Mouse (Mus musculus): ENCODE measurements around the gene Egflam. TPM values are rescaled to one million over a fixed set of nuclear protein-coding genes. Genes with fewer than 3 reads are reported as not detected.
A peak's percentile ranks its signal among the peaks of the same experiment; 100 is the strongest.

Egflam gene
- polyA plus RNA-seq, 1 experiment from 2014 or later = 0.66 TPM

DNA sequence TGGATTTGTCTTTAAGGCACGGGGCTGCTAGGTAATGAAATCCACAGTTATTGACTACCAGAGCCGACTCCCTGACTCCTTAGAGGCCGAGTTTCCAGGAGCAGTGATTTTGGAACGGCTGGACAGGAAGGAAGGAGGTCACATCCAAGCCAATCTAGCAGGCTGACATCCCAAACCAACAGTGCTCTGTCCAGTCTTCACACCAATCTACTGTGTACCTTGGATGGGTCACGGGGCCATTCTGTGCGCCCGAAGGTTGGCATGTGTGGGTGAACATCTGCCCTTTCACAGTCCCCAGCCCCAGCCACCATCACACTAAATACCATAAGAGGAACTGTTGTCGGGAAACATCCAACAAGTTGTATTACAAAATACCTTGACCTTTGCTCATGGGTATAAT is 150.9 kb downstream of the Egflam start:
- Histone ChIP-seq H3K27ac (no peak overlapping the region), H3K27me3 (no peaks in the 10 kb centered on the region), H3K4me1 (replicated peaks) (no peaks in the 10 kb centered on the region), H3K36me3 (no peaks in the 10 kb centered on the region), H3K4me2 (no peak overlapping the region), H3K4me3 (replicated peaks) (no peak overlapping the region), H3K9me3 (replicated peaks) (peaks cover 3% of the 10 kb centered on the region; the same call in 1 of the 2 replicates), H3K9ac (no peak overlapping the region)
- no peak for DNase-seq
- no peak for ATAC-seq (ENCODE audit: low read depth)
- WGBS (ENCODE audit: insufficient replicate concordance) = 65% methylated on average over 8 of the region's 8 CpGs

DNA sequence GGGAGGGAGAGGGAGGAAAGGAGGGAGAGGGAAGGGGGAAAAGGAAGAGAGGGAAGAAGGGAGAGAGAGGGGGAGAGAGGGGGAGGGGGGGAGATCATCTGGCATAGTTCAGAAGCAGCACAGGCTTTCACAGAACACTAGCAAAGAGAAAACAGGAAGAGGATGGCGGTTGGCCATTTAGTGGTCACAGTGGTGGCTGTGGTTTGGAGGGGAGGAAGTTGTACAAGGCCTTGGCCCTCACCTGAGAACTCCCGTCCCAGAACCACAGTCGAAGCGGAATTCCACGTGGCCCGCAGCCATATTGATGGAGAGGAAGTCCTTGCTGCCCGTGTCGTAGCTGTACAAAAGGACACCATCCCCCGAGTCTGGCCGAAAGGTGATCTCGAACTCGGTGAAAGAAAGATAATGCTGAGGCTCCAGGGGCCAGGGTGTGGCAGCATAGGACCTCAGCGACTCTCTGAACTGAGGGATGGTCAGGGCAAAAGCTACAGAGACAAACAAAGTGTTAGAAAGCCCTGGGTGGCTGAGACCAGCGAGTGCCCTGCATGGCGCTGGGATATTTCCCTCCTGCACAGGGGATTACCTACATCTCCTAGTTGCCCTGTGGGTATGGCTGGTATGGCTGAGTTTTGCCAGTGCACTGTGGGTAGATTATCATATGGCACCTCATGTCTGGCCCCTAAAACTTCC is 155.9 kb downstream of the Egflam start:
- Histone ChIP-seq H3K36me3 (no peaks in the 10 kb centered on the region), H3K27ac (no peak overlapping the region), H3K4me1 (replicated peaks) (no peaks in the 10 kb centered on the region), H3K4me2 (no peak overlapping the region), H3K9me3 (replicated peaks) (no peaks in the 10 kb centered on the region), H3K27me3 (peaks cover 6% of the 10 kb centered on the region; the same call in 1 of the 2 replicates), H3K9ac (no peak overlapping the region), H3K4me3 (replicated peaks) (no peak overlapping the region)
- ATAC-seq (ENCODE audit: low read depth) = no peak
- no peak for DNase-seq
- WGBS (ENCODE audit: insufficient replicate concordance) = 28% methylated on average over 15 of the region's 15 CpGs

DNA sequence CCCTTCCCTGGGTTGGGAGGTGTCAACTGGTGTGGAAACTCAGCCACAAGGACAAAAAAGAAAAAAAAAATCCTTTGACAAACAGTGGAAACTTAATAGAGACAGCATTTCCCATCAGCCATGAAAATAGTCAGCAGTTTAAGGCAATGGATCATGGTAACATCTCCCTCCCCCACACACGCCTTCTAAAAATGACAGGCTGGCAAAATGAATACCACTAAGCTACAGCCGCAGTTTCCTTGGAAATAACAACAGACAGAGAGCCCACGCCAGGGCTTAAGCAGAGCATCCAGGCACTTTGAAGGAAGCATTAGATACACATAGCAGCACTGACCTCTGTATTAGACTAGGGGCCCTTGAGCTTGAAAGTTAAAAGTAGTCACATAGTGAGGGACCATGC is 157.2 kb downstream of the Egflam start:
- 60% methylated on average over 3 of the region's 3 CpGs for WGBS (ENCODE audit: insufficient replicate concordance)
- no peak overlapping the region for H3K9ac ChIP-seq
- no peaks in the 10 kb centered on the region for H3K4me1 ChIP-seq (replicated peaks)
- peaks cover 6% of the 10 kb centered on the region; the same call in 1 of the 2 replicates for H3K27me3 ChIP-seq
- H3K4me2 ChIP-seq = no peak overlapping the region
- no peaks in the 10 kb centered on the region for H3K36me3 ChIP-seq
- H3K9me3 ChIP-seq (replicated peaks) = no peaks in the 10 kb centered on the region
- ATAC-seq (ENCODE audit: low read depth) (no peak), DNase-seq (no peak)
- H3K27ac ChIP-seq = no peak overlapping the region
- H3K4me3 ChIP-seq (replicated peaks) = no peak overlapping the region

DNA sequence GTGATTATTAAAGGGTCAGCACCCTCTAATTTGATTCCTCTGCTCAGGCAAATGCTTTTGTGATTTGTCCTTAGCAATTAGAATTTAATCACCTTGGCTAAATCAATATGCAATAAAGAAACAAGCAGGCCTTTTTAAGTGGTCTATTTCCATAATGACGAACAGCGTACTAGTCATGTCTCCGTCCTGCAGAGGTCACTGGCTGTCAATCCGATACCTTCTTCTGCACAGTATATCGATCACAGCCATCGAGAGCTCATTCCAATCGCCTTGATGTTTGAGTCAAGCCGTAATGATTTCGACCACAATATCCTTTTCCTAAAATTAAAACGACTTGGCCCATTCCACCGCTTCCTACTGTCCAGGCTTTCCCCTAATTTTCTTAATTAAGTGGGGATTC is 158.3 kb downstream of the Egflam start:
- H3K9me3 ChIP-seq (replicated peaks) = no peaks in the 10 kb centered on the region
- no peak overlapping the region for H3K4me2 ChIP-seq
- no peak overlapping the region for H3K27ac ChIP-seq
- H3K9ac ChIP-seq = no peak overlapping the region
- no peaks in the 10 kb centered on the region for H3K36me3 ChIP-seq
- no peak overlapping the region for H3K4me3 ChIP-seq (replicated peaks)
- DNase-seq (no peak), ATAC-seq (ENCODE audit: low read depth) (no peak)
- 78% methylated on average over 11 of the region's 11 CpGs for WGBS (ENCODE audit: insufficient replicate concordance)
- H3K4me1 ChIP-seq (replicated peaks) = no peaks in the 10 kb centered on the region
- H3K27me3 ChIP-seq = peaks cover 6% of the 10 kb centered on the region; the same call in 1 of the 2 replicates

DNA sequence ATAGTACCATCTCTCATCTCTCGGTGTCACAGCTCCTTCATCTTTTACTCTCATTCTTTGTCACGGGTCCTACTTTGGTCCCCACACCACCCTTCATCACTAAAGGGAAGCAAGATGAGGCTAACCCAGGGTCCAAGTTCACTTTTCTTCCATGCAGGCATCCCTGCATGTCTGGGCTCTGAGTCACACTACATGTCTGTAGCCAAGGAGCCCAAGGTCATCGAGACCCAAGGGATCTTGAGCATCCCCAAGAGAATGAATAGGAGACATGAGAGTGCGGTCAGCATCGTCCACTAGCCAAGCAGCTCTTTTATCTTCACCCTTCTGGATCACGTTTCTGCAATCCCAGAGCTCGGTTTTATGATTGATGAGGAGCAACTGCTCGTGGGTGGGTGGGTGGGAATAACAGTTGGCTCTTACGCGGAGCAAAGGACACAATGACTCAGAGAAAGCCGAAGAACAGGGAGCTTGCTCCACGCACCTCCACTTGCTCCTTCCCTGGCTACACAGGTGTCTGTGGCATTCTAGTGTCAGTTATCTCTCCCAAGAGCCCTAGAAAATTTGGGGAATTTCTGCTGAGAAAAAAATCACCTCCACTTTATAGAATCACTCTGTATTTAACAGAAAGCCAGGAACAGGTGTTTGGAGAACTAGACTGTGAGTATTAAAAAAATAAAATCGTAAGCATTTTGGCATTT is 164.7 kb downstream of the Egflam start:
- ATAC-seq (ENCODE audit: low read depth) = no peak
- peaks cover 16% of the 10 kb centered on the region for H3K27me3 ChIP-seq
- no peaks in the 10 kb centered on the region for H3K4me1 ChIP-seq (replicated peaks)
- WGBS (ENCODE audit: insufficient replicate concordance) = 72% methylated on average over 13 of the region's 13 CpGs
- H3K4me2 ChIP-seq = no peak overlapping the region
- no peaks in the 10 kb centered on the region for H3K36me3 ChIP-seq
- H3K9me3 ChIP-seq (replicated peaks) = no peaks in the 10 kb centered on the region
- no peak overlapping the region for H3K9ac ChIP-seq
- DNase-seq = no peak
- no peak overlapping the region for H3K27ac ChIP-seq
- H3K4me3 ChIP-seq (replicated peaks) = no peak overlapping the region

DNA sequence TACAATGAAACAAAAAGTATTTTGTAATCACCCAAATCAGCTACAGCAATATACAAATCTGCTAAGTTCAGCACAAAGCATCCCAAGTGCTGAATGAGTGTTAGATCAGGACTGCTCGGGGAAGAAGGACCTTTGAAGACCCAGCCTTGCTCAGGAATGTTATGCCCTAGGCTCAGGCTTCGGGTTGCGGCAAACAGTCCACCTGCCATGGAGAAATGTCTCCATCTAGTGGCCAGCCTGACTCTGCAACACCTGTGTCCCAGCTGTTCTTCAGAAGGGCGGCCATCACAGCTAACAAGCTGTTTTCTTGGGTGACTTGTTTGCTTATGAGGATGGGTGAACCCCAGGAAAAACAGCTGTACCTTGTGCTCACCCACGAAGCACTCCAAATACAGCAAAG is 172.0 kb downstream of the Egflam start:
- Histone ChIP-seq H3K36me3 (no peaks in the 10 kb centered on the region), H3K4me2 (no peak overlapping the region), H3K4me1 (replicated peaks) (no peaks in the 10 kb centered on the region), H3K27me3 (peaks cover 35% of the 10 kb centered on the region), H3K9me3 (replicated peaks) (no peaks in the 10 kb centered on the region), H3K4me3 (replicated peaks) (no peak overlapping the region), H3K27ac (no peak overlapping the region), H3K9ac (no peak overlapping the region)
- no peak for ATAC-seq (ENCODE audit: low read depth)
- 3% methylated on average over 5 of the region's 5 CpGs for WGBS (ENCODE audit: insufficient replicate concordance)
- DNase-seq = peak; percentile 15

DNA sequence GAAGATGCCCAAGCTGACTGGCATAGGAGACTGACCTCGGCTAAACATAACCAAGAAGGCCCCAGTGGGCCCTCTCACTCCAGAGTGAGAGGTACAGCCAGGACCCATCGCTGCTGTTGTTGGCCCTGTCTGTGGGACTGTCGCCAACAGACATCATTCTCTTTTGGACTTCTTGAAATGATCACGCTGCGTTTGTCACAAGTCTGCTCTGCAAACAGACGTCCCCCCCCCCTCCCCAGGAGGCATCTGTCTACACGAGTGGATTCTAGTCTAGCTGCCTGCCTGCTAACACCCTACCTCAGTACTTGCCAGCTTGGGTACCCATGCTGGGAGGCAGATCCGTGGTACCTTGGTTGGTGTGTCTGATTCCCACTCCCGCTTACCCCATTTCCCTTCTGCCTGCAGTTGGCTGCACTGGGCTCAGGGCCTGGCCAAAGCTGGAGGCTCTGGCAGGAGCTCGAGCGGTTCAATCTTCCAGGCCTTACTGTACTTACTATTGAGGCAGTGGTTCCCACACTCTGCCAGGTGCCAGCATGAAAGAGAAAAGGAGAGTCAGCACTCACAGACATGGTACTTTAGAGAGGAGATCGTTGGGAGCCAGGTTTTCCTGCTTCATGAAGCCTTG is 173.9 kb downstream of the Egflam start:
- no peaks in the 10 kb centered on the region for H3K9me3 ChIP-seq (replicated peaks)
- ATAC-seq (ENCODE audit: low read depth) (no peak), DNase-seq (no peak)
- peaks cover 53% of the 10 kb centered on the region for H3K27me3 ChIP-seq
- H3K4me2 ChIP-seq = no peak overlapping the region
- H3K4me1 ChIP-seq (replicated peaks) = no peaks in the 10 kb centered on the region
- H3K9ac ChIP-seq = no peak overlapping the region
- WGBS (ENCODE audit: insufficient replicate concordance) = 58% methylated on average over 12 of the region's 12 CpGs
- no peak overlapping the region for H3K27ac ChIP-seq
- no peaks in the 10 kb centered on the region for H3K36me3 ChIP-seq
- H3K4me3 ChIP-seq (replicated peaks) = no peak overlapping the region

DNA sequence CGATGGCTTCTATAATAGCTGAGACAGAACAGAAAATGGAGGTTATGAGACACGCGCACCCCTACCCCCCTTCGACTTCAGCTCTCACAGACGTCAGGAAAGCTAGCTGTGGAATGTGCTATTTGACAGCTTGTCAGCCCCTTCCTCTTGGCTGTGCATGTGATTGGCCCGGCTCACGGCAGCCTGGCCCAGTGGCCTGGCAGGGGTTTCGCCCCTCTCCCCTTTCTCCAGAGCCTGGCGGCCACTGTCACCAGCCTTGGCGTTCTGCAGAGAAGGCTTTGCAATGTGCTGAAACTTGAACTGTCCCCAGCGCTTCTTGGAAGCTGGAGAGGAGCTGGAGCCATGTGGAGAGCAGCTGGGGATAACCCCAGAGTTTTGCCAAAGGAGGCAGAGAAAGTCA is 175.4 kb downstream of the Egflam start:
- no peak for DNase-seq
- Histone ChIP-seq H3K4me1 (replicated peaks) (no peaks in the 10 kb centered on the region), H3K4me2 (no peak overlapping the region), H3K4me3 (replicated peaks) (no peak overlapping the region), H3K27ac (no peak overlapping the region), H3K9ac (no peak overlapping the region), H3K36me3 (no peaks in the 10 kb centered on the region), H3K9me3 (replicated peaks) (no peaks in the 10 kb centered on the region), H3K27me3 (peaks cover 54% of the 10 kb centered on the region)
- ATAC-seq (ENCODE audit: low read depth) = no peak
- 34% methylated on average over 11 of the region's 11 CpGs for WGBS (ENCODE audit: insufficient replicate concordance)

DNA sequence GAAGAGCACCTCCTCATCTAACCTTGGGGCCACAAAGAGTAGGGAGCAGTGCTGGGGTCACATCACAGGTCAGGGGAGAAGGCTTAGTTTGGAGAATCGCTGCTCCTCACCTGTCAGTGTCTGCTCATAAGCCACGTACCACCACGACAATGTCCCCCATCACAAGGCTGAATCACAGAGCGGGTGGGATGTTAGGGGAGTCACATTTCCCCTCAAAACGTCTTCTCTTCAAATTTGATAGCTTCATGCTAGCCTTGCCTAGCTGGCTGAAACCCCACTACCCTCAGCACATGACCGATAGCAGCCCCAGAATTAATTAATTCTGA is 181.0 kb downstream of the Egflam start:
- H3K4me1 ChIP-seq (replicated peaks) = no peaks in the 10 kb centered on the region
- H3K36me3 ChIP-seq = no peaks in the 10 kb centered on the region
- WGBS (ENCODE audit: insufficient replicate concordance) = 35% methylated on average over 6 of the region's 6 CpGs

DNA sequence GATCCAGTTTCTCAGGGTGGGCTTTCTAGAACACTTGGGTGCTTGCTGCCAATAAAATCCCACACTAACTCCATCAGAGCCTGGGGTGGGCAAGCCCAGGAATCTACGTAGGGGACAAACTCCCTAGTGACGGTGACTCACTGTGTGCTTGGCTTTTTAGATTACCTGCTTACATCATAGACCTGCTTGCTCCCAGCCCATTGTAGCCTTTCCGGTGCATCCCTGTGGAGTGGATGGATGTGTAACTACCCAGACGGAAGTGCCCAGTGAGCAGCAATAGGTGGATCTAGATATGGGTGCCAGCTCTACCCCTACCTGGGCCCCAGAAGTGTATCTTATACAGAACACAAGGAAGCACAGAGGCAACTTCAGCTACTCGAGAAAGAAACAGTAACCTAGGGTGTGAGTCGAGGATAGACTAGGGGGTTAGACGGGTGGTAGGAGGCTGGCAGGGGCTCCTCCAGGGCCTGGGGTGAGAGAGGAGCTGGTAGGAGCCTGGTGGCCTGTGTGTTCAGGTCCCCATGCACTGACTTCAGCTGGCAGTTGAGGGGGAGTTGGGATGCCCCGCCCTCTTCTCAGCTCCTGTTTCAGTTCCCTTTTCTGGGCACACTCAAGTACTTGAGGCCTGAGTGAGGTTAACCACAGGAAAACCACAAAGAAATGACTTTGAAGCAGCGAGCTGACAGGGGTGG is 181.5 kb downstream of the Egflam start:
- ATAC-seq (ENCODE audit: low read depth) (no peak), DNase-seq (peak; percentile 1)
- Histone ChIP-seq H3K9ac (no peak overlapping the region), H3K9me3 (replicated peaks) (no peaks in the 10 kb centered on the region), H3K4me1 (replicated peaks) (no peaks in the 10 kb centered on the region), H3K4me3 (replicated peaks) (no peak overlapping the region), H3K4me2 (no peak overlapping the region), H3K27ac (no peak overlapping the region), H3K27me3 (peaks cover 53% of the 10 kb centered on the region), H3K36me3 (no peaks in the 10 kb centered on the region)
- WGBS (ENCODE audit: insufficient replicate concordance) = 32% methylated on average over 9 of the region's 9 CpGs

More for the DNA sequence above, 181.0 kb downstream of the Egflam start:
- no peak overlapping the region for H3K9ac ChIP-seq
- no peak overlapping the region for H3K4me3 ChIP-seq (replicated peaks)
- DNase-seq = no peak
- H3K27me3 ChIP-seq = peaks cover 52% of the 10 kb centered on the region
- no peak overlapping the region for H3K4me2 ChIP-seq
- ATAC-seq (ENCODE audit: low read depth) = no peak
- no peak overlapping the region for H3K27ac ChIP-seq
- no peaks in the 10 kb centered on the region for H3K9me3 ChIP-seq (replicated peaks)

DNA sequence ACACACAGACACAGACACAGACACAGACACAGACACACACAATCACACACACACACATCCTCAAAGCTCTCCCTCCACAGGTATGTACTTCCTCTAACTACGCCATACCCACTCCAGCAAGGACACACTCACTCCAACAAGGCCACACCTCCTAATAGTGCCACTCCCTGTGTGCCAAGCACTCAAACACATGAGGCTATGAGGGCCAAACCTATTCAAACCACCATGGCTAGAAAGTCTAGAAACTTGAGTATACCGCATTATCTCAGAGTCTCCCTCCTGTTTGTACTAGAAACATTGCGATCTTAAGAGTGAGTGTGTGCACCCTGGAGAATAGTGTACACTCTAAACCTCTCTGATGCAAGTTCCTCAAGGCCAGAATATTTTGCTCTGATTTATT is 182.3 kb downstream of the Egflam start:
- Histone ChIP-seq H3K9ac (no peak overlapping the region), H3K27me3 (peaks cover 46% of the 10 kb centered on the region), H3K4me2 (no peak overlapping the region), H3K27ac (no peak overlapping the region), H3K9me3 (replicated peaks) (no peaks in the 10 kb centered on the region), H3K4me3 (replicated peaks) (no peak overlapping the region), H3K36me3 (no peaks in the 10 kb centered on the region), H3K4me1 (replicated peaks) (no peaks in the 10 kb centered on the region)
- DNase-seq (no peak), ATAC-seq (ENCODE audit: low read depth) (no peak)
- WGBS (ENCODE audit: insufficient replicate concordance) = 74% methylated on average over 3 of the region's 3 CpGs
